8 mouse cellular contexts compared by ENCODE assay signal in the genomic region with DNA sequence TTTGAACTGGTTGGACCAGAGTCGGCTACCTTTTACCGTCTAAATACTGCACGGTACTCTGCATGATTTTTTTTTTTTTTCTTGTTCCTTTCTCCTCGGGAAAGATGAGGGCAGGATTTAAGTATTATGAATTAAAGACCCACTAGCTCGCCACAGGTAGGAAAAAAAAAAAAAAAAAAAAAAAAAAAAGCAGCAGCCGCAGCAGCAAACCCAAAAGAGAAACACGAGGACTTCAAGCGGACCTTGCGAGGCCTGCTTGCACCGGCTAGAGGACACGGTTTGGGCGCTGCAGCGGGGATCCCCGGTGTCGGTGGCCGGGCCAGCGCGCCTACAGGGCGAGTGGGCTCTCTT. TPM values are rescaled to one million over a fixed set of nuclear protein-coding genes. Genes with fewer than 3 reads are reported as not detected.
DNase-seq lines count a peak whose midpoint lies in the region; ATAC-seq and TF ChIP-seq lines count a peak whose summit lies in the region.

No protein-coding gene starts in this region.

- no peak for TF ChIP-seq CTCF in bone marrow, adult 2 months (IDR thresholded peaks at IDR 0.05; ENCODE audit: control insufficient read depth, insufficient read depth, low read length)

- no peak for TF ChIP-seq POLR2A in bone marrow, adult 2 months (IDR thresholded peaks at IDR 0.05; ENCODE audit: borderline replicate concordance, control insufficient read depth, low read depth, low read length)

- no peak for ATAC-seq in kidney, embryonic 16.5 days (ENCODE audit: low FRiP score, low TSS enrichment)
- ATAC-seq in hindbrain, embryonic 13.5 days (ENCODE audit: low FRiP score) = no peak
- no peak for ATAC-seq in midbrain, embryonic 14.5 days (ENCODE audit: low FRiP score, low TSS enrichment)

- DNase-seq in kidney, postnatal 10 days = no peak
- no peak for DNase-seq in midbrain, embryonic 14.5 days
- no peak for DNase-seq in layer of hippocampus, adult 11-12 months (ENCODE audit: low spot score)
- no peak for DNase-seq in urinary bladder, postnatal 14 days (ENCODE audit: low spot score)
- no peak for DNase-seq in kidney, adult 11 months

- WGBS in kidney, embryonic 16.5 days = under 1% methylated on average over 19 of the region's 19 CpGs
- 2% methylated on average over 19 of the region's 19 CpGs for WGBS in bone marrow, adult 2 months
- under 1% methylated on average over 19 of the region's 19 CpGs for WGBS in hindbrain, embryonic 13.5 days
- WGBS in midbrain, embryonic 14.5 days = under 1% methylated on average over 19 of the region's 19 CpGs

- peak overlapping the region; percentile 98 for H3K4me3 ChIP-seq in kidney, embryonic 16.5 days (ENCODE audit: low read length)
- H3K4me3 ChIP-seq in bone marrow, adult 2 months (replicated peaks; ENCODE audit: control insufficient read depth, low read depth, low read length) = peak overlapping the region; percentile 73
- peak overlapping the region; percentile 93 for H3K4me3 ChIP-seq in hindbrain, embryonic 13.5 days
- H3K4me3 ChIP-seq in midbrain, embryonic 14.5 days (replicated peaks; ENCODE audit: low read depth, low read length) = peak overlapping the region; percentile 90

- H3K27ac ChIP-seq in kidney, embryonic 16.5 days (ENCODE audit: low read length) = peak overlapping the region; percentile 93
- peak overlapping the region; percentile 98 for H3K27ac ChIP-seq in bone marrow, adult 2 months (ENCODE audit: control insufficient read depth, insufficient read depth, low read depth, low read length, poor library complexity)
- peak overlapping the region; percentile 100 for H3K27ac ChIP-seq in hindbrain, embryonic 13.5 days
- peak overlapping the region; percentile 99 for H3K27ac ChIP-seq in midbrain, embryonic 14.5 days (replicated peaks; ENCODE audit: low read depth, low read length)

- no peaks in the 10 kb centered on the region for H3K9me3 ChIP-seq in kidney, embryonic 16.5 days (ENCODE audit: low read length)
- no peaks in the 10 kb centered on the region for H3K9me3 ChIP-seq in hindbrain, embryonic 13.5 days
- H3K9me3 ChIP-seq in midbrain, embryonic 14.5 days (ENCODE audit: control insufficient read depth, low read length) = no peaks in the 10 kb centered on the region

- H3K4me2 ChIP-seq in kidney, embryonic 16.5 days (replicated peaks; ENCODE audit: low read depth, low read length) = peak overlapping the region; percentile 66
- H3K4me2 ChIP-seq in hindbrain, embryonic 13.5 days = peak overlapping the region; percentile 60
- H3K4me2 ChIP-seq in midbrain, embryonic 14.5 days (ENCODE audit: low read length) = peak overlapping the region; percentile 60

- peak overlapping the region; percentile 94 for H3K9ac ChIP-seq in kidney, embryonic 16.5 days (replicated peaks; ENCODE audit: low read length)
- peak overlapping the region; percentile 95 for H3K9ac ChIP-seq in hindbrain, embryonic 13.5 days
- peak overlapping the region; percentile 69 for H3K9ac ChIP-seq in midbrain, embryonic 14.5 days (replicated peaks; ENCODE audit: low read length)

- peaks cover 16% of the 10 kb centered on the region; the same call in 1 of the 2 replicates for H3K4me1 ChIP-seq in kidney, embryonic 16.5 days (ENCODE audit: insufficient read depth, low read length)
- H3K4me1 ChIP-seq in bone marrow, adult 2 months (ENCODE audit: control insufficient read depth, insufficient read depth, low read length) = no peaks in the 10 kb centered on the region; the same call in 1 of the 2 replicates
- peaks cover 14% of the 10 kb centered on the region for H3K4me1 ChIP-seq in hindbrain, embryonic 13.5 days (replicated peaks)
- H3K4me1 ChIP-seq in midbrain, embryonic 14.5 days (ENCODE audit: control insufficient read depth, insufficient read depth, low read length) = 0 out of 2 replicates have a peak, but pooled peaks cover 14% of the 10 kb centered on the region

- H3K27me3 ChIP-seq in kidney, embryonic 16.5 days (ENCODE audit: insufficient read depth, low read length) = no peaks in the 10 kb centered on the region
- no peaks in the 10 kb centered on the region for H3K27me3 ChIP-seq in hindbrain, embryonic 13.5 days
- H3K27me3 ChIP-seq in midbrain, embryonic 14.5 days (ENCODE audit: control insufficient read depth, insufficient read depth, low read length) = no peaks in the 10 kb centered on the region

- no peaks in the 10 kb centered on the region for H3K36me3 ChIP-seq in kidney, embryonic 16.5 days (ENCODE audit: insufficient read depth, low read length)
- no peaks in the 10 kb centered on the region for H3K36me3 ChIP-seq in hindbrain, embryonic 13.5 days
- no peaks in the 10 kb centered on the region for H3K36me3 ChIP-seq in midbrain, embryonic 14.5 days (ENCODE audit: control insufficient read depth, insufficient read depth, low read length)

RNA-seq across cellular contexts. Expression of a gene that starts 0.6 kb away (rescaled TPM):
- 164 and 182 TPM in 2 replicates for polyA plus RNA-seq in kidney, embryonic 16.5 days (2015; fragmentation: Nextera tagmentation; extraction: Ambion mirVana)
- 25.7 and 54.1 TPM in 2 replicates for polyA plus RNA-seq in bone marrow, adult 2 months (2011; ENCODE audit: insufficient read depth, insufficient read length, low replicate concordance, missing spikeins)
- polyA plus RNA-seq in hindbrain, embryonic 13.5 days (2015; fragmentation: Nextera tagmentation; extraction: Ambion mirVana) = 254 and 255 TPM in 2 replicates
- polyA plus RNA-seq in midbrain, embryonic 14.5 days (2014; fragmentation: Nextera tagmentation; extraction: Ambion mirVana) = 214 and 229 TPM in 2 replicates
